9 mouse cellular contexts compared by ENCODE assay signal in the genomic region with DNA sequence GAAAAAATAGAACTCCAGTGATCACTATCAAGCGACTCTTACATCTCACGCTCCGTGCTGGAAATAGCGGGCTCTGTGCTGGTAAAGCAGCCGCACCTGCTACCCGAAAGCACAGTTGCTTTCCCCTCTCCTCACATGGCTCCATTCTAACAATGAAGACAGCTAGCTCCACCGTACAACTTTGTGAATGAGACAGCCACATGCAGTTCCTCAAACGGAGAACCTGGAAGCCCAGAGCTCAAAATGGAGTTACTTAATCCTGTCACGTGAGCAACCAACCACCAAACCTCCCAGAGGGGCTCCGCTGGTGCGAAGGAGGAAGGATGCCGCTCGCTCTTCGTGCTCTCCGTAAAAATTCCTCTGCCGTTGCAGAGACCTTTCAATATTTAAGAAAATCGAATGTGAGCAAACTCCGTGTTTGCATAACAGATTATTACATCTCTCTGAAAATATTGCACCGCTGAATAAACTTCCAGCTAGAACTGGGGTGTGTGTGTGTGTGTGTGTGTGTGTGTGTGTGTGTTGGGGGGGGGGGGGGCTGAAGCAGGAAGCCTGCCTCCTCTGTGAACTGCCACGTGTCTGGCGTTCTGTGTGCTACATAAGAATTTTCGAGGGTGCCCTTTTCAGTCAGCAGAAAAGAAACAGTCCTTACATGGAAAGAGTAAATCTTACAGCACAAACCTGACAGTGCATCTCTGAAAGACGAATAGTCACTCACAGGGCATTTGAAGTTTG.
DNase-seq lines count a peak whose midpoint lies in the region; ATAC-seq and TF ChIP-seq lines count a peak whose summit lies in the region.
"Had no signal": no experiment of that assay in that cellular context is flagged by ENCODE, and none has a peak within 500 bp of the region (broad histone marks: within the 10 kb centered on the region; RNA-seq: fewer than 3 reads in every experiment).

No protein-coding gene starts in this region.

- no peaks in the 10 kb centered on the region for H3K9me3 ChIP-seq in liver, embryonic 11.5 days (ENCODE audit: control insufficient read depth, low read length)
- no peaks in the 10 kb centered on the region for H3K9me3 ChIP-seq in forebrain, postnatal 0 days (ENCODE audit: low read length)
- no peaks in the 10 kb centered on the region for H3K9me3 ChIP-seq in limb, embryonic 13.5 days
- H3K9me3 ChIP-seq in stomach, embryonic 14.5 days (ENCODE audit: control insufficient read depth, low read depth, low read length) = no peaks in the 10 kb centered on the region

- H3K27me3 ChIP-seq in liver, embryonic 11.5 days (replicated peaks; ENCODE audit: control insufficient read depth, insufficient read depth, low read length) = no peaks in the 10 kb centered on the region
- H3K27me3 ChIP-seq in forebrain, postnatal 0 days (ENCODE audit: insufficient read depth, low read length) = no peaks in the 10 kb centered on the region
- H3K27me3 ChIP-seq in limb, embryonic 13.5 days = no peaks in the 10 kb centered on the region
- no peaks in the 10 kb centered on the region for H3K27me3 ChIP-seq in stomach, embryonic 14.5 days (ENCODE audit: control insufficient read depth, insufficient read depth, low read length)

- H3K4me2 ChIP-seq in liver, embryonic 11.5 days = no peak overlapping the region
- H3K4me2 ChIP-seq in forebrain, postnatal 0 days (ENCODE audit: low read depth) = peak overlapping the region; percentile 55
- H3K4me2 ChIP-seq in limb, embryonic 13.5 days (replicated peaks) = peak overlapping the region; percentile 38
- peak overlapping the region; percentile 32 for H3K4me2 ChIP-seq in stomach, embryonic 14.5 days (replicated peaks; ENCODE audit: low read depth, low read length)

- WGBS in liver, embryonic 11.5 days = 66% methylated on average over 23 of the region's 23 CpGs
- 24% methylated on average over 23 of the region's 23 CpGs for WGBS in forebrain, postnatal 0 days
- 65% methylated on average over 23 of the region's 23 CpGs for WGBS in limb, embryonic 13.5 days
- WGBS in stomach, embryonic 14.5 days = 49% methylated on average over 23 of the region's 23 CpGs

- H3K36me3 ChIP-seq in liver, embryonic 11.5 days (ENCODE audit: control insufficient read depth, insufficient read depth, low read length) = no peaks in the 10 kb centered on the region
- H3K36me3 ChIP-seq in forebrain, postnatal 0 days (ENCODE audit: insufficient read depth) = no peaks in the 10 kb centered on the region
- no peaks in the 10 kb centered on the region for H3K36me3 ChIP-seq in limb, embryonic 13.5 days
- no peaks in the 10 kb centered on the region for H3K36me3 ChIP-seq in stomach, embryonic 14.5 days (ENCODE audit: control insufficient read depth, insufficient read depth, low read length)

- TF ChIP-seq CTCF in forebrain, postnatal 0 days (IDR thresholded peaks at IDR 0.05; ENCODE audit: low read depth) = no peak

- no peak for DNase-seq in liver, embryonic 11.5 days (ENCODE audit: low spot score)
- no peak for DNase-seq in liver
- DNase-seq in forebrain, postnatal 0 days = peak; percentile 74
- no peak for DNase-seq in adipocyte (ENCODE audit: low spot score)
- no peak for DNase-seq in heart, adult 18-20 months

- no peak overlapping the region for H3K27ac ChIP-seq in liver, embryonic 11.5 days (ENCODE audit: low read depth, low read length)
- H3K27ac ChIP-seq in forebrain, postnatal 0 days (ENCODE audit: low read depth, low read length) = no peak overlapping the region
- no peak overlapping the region for H3K27ac ChIP-seq in limb, embryonic 13.5 days
- no peak overlapping the region; the same call in 1 of the 2 replicates for H3K27ac ChIP-seq in stomach, embryonic 14.5 days (ENCODE audit: low read length)

- no peaks in the 10 kb centered on the region; the same call in 1 of the 2 replicates for H3K4me1 ChIP-seq in liver, embryonic 11.5 days (replicated peaks; ENCODE audit: control insufficient read depth, insufficient read depth, low read length)
- H3K4me1 ChIP-seq in forebrain, postnatal 0 days (ENCODE audit: insufficient read depth) = peaks cover 4% of the 10 kb centered on the region
- peaks cover 27% of the 10 kb centered on the region for H3K4me1 ChIP-seq in limb, embryonic 13.5 days
- peaks cover 10% of the 10 kb centered on the region; the same call in 1 of the 2 replicates for H3K4me1 ChIP-seq in stomach, embryonic 14.5 days (ENCODE audit: control insufficient read depth, insufficient read depth, low read length)

- H3K9ac ChIP-seq in liver, embryonic 11.5 days (ENCODE audit: low read depth, low read length) = no peak overlapping the region
- 0 out of 2 replicates have a peak overlapping the region, but pooled peaks have one; percentile 23 for H3K9ac ChIP-seq in forebrain, postnatal 0 days
- H3K9ac ChIP-seq in limb, embryonic 13.5 days = no peak overlapping the region
- H3K9ac ChIP-seq in stomach, embryonic 14.5 days (replicated peaks; ENCODE audit: low read depth, low read length) = no peak overlapping the region

- ATAC-seq in liver, embryonic 11.5 days (replicated peaks; ENCODE audit: low FRiP score) = 0 out of 2 replicates have a peak, but pooled peaks have one; percentile 18
- peak; percentile 79 for ATAC-seq in forebrain, postnatal 0 days
- peak; percentile 32; the same call in 1 of the 2 replicates for ATAC-seq in limb, embryonic 13.5 days (ENCODE audit: low FRiP score, low read depth)
- no peak for ATAC-seq in stomach, embryonic 14.5 days (ENCODE audit: insufficient number of reproducible peaks, insufficient read depth, low FRiP score, low read depth)
- no peak for ATAC-seq in CD4-positive, CD25-positive, alpha-beta regulatory T cell, adult 4 months
- ATAC-seq: Patski had no signal

- H3K4me3 ChIP-seq in liver, embryonic 11.5 days (ENCODE audit: low read depth, low read length) = no peak overlapping the region
- H3K4me3 ChIP-seq in forebrain, postnatal 0 days (ENCODE audit: low read depth, low read length) = peak overlapping the region; percentile 31
- H3K4me3 ChIP-seq in limb, embryonic 13.5 days = peak overlapping the region; percentile 11; the same call in 1 of the 2 replicates
- H3K4me3 ChIP-seq in stomach, embryonic 14.5 days (ENCODE audit: low read depth, low read length) = no peak overlapping the region

Comparison
In these comparisons a context has a peak if more than half of its experiments do, and no peak if none do; other contexts are left out.
1. ATAC-seq: peak in liver, embryonic 11.5 days (single experiment), forebrain, postnatal 0 days (single experiment) and limb, embryonic 13.5 days (single experiment); none in stomach, embryonic 14.5 days (single experiment) and CD4-positive, CD25-positive, alpha-beta regulatory T cell, adult 4 months (single experiment).
2. H3K4me3 ChIP-seq: peak in forebrain, postnatal 0 days (single experiment) and limb, embryonic 13.5 days (single experiment); none in liver, embryonic 11.5 days (single experiment) and stomach, embryonic 14.5 days (single experiment).